Mouse (Mus musculus): ENCODE results near the gene S100a11. TPM values are rescaled to one million over a fixed set of nuclear protein-coding genes. Genes with fewer than 3 reads are reported as not detected.
A peak's percentile ranks its signal among the peaks of the same experiment; 100 is the strongest.

Gene S100a11
- total and polyA plus RNA-seq, 3 experiments: 0.32 TPM; not detected in 2

DNA sequence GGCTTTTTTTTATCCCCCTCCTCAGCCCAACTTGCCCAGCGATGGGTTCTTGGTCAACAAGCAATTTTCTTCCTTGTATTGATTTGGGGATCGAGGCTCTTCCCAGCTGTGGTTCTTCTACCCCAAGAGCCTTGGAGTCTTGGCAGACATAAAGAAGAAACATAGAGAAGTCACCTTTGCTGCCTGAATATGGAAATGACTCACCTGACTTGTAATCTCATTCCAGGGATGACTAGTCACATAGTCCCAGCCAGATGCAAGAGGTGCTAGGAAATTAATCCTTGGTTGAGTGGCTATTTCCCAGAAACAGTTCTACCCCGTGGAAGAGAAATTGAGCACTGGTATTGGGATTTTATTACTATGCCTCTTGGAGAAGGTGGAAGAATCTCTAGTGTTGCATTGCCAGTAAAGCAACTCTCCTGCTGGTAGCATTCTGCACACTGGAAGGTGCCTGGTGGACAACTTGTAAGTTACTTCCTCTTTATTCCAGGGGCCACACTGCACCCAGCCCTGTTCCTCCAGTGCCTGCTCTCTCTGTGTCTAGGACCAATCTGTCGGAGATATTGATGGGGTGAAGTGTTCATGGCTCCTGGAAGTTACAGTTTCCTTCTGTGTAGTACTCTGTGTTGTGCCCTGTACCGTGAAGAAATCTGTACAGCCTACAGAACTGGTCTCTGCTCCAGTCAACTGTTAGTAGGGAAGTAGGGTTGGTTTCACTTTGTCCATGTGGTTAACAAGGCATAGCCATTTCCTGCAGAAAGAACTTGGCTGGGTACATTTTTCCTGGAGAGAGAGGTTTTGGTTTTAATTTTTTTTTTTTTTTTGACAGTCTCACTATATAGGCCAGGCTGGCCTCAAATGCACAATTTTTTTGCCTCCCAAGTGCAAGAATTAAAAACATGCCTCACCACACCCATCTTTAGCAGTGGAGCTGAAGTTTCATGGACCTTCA is 31.9 kb downstream of the S100a11 start (continued):
- TF ChIP-seq MXI1 (IDR thresholded peaks at IDR 0.05; ENCODE audit: low read depth, low read length) (no peak; the same call in 1 of the 2 replicates), USF1 (IDR thresholded peaks at IDR 0.05; ENCODE audit: low read depth, low read length) (no peak), ETS1 (IDR thresholded peaks at IDR 0.05; ENCODE audit: low read depth, low read length) (0 out of 2 replicates have a peak, but pooled peaks have one; percentile 38), TBP (IDR thresholded peaks at IDR 0.05; ENCODE audit: low read depth, low read length) (no peak; the same call in 1 of the 2 replicates), GATA1 (IDR thresholded peaks at IDR 0.05; ENCODE audit: low read depth, low read length) (no peak), BHLHE40 (IDR thresholded peaks at IDR 0.05; ENCODE audit: borderline replicate concordance, low read depth, low read length) (no peak), EP300 (IDR thresholded peaks at IDR 0.05; ENCODE audit: low read depth in 1 of 2, low read length in 2 of 2) (peak in 1 of 2 experiments; percentile 19; a peak in 1 of 4 replicates)

DNA sequence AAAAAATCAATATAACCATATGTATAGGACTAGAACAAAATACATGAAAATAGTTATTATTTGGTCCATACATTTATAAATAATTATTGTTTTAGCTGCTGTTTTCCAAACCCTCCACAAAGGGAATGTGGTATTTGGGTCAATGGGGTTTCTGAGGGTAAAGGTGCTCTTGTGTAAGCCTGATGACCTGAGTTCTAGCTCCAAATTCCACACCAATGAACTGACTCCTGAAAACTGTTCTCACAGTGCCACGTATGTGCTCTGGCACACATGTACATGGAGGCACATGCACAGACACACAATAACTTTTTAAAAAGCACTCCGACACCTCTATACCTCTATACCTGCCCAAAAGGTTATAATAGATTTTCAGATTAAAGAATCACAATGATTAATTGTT is 33.0 kb downstream of the S100a11 start:
- H3K9ac ChIP-seq (ENCODE audit: control insufficient read depth, low read depth, low read length, poor library complexity, severe bottlenecking): no peak overlapping the region
- peaks cover 0 to 29% of the 10 kb centered on the region in 2 experiments; a peak in 2 of 4 replicates for H3K36me3 ChIP-seq (ENCODE audit: control insufficient read depth in 1 of 2, insufficient read depth in 2 of 2, low read length in 2 of 2)
- TF ChIP-seq CTCF (IDR thresholded peaks at IDR 0.05 in 2 of 3, conservative IDR thresholded peaks at IDR 0.05 in 1 of 3; ENCODE audit: control insufficient read depth in 1 of 3, insufficient read depth in 1 of 3, low read depth in 2 of 3, low read length in 3 of 3, poor library complexity in 1 of 3, severe bottlenecking in 1 of 3) (no peak), GABPA (IDR thresholded peaks at IDR 0.05; ENCODE audit: low read depth, low read length) (no peak), ELF1 (IDR thresholded peaks at IDR 0.05; ENCODE audit: low read depth, low read length) (no peak), RAD21 (IDR thresholded peaks at IDR 0.05; ENCODE audit: low read depth, low read length) (no peak), POLR2AphosphoS2 (IDR thresholded peaks at IDR 0.05; ENCODE audit: low read length) (no peak), ZNF384 (IDR thresholded peaks at IDR 0.05; ENCODE audit: low read depth, low read length) (no peak), ZKSCAN1 (IDR thresholded peaks at IDR 0.05; ENCODE audit: low read depth, low read length) (no peak), GATA1 (IDR thresholded peaks at IDR 0.05; ENCODE audit: low read depth, low read length) (no peak), MEF2A (IDR thresholded peaks at IDR 0.05; ENCODE audit: extremely low read depth, insufficient replicate concordance, low read depth, low read length, poor library complexity, severe bottlenecking) (no peak), KAT2A (conservative IDR thresholded peaks at IDR 0.05; ENCODE audit: low read depth, low read length) (no peak), POLR2A (IDR thresholded peaks at IDR 0.05; ENCODE audit: control insufficient read depth in 1 of 2, insufficient read depth in 1 of 2, low read depth in 1 of 2, low read length in 2 of 2, poor library complexity in 1 of 2) (no peak), USF2 (IDR thresholded peaks at IDR 0.05; ENCODE audit: borderline replicate concordance in 1 of 2, insufficient read depth in 1 of 2, low read depth in 1 of 2, low read length in 2 of 2) (no peak), CHD1 (IDR thresholded peaks at IDR 0.05; ENCODE audit: low read depth, low read length) (no peak), TAL1 (IDR thresholded peaks at IDR 0.05; ENCODE audit: low read length) (no peak), HCFC1 (IDR thresholded peaks at IDR 0.05; ENCODE audit: low read depth, low read length) (no peak), JUND (IDR thresholded peaks at IDR 0.05; ENCODE audit: low read depth, low read length) (no peak), CHD2 (IDR thresholded peaks at IDR 0.05; ENCODE audit: low read length) (no peak)
- H3K27ac ChIP-seq (ENCODE audit: control insufficient read depth, low read depth, low read length): no peak overlapping the region
- no peaks in the 10 kb centered on the region for H3K27me3 ChIP-seq (ENCODE audit: control insufficient read depth in 1 of 2, insufficient read depth in 2 of 2, low read length in 2 of 2)
- peaks cover 14 to 33% of the 10 kb centered on the region in 2 experiments for H3K4me1 ChIP-seq (ENCODE audit: control insufficient read depth in 1 of 2, insufficient read depth in 2 of 2, low read length in 2 of 2)
- H3K4me3 ChIP-seq (ENCODE audit: control insufficient read depth in 1 of 2, insufficient read depth in 1 of 2, low read depth in 2 of 2, low read length in 2 of 2): no peak overlapping the region
- H3K9me3 ChIP-seq (replicated peaks; ENCODE audit: insufficient read depth, low read length): no peaks in the 10 kb centered on the region
- H3K79me2 ChIP-seq (ENCODE audit: control insufficient read depth, insufficient read depth, low read length, poor library complexity): no peaks in the 10 kb centered on the region; the same call in 1 of the 2 replicates
- DNase-seq (ENCODE audit: low read depth, low spot score): no peak

Measured in MEL (cell line).